Mouse (Mus musculus): ENCODE measurements around the gene Kcnk15.

DNA sequence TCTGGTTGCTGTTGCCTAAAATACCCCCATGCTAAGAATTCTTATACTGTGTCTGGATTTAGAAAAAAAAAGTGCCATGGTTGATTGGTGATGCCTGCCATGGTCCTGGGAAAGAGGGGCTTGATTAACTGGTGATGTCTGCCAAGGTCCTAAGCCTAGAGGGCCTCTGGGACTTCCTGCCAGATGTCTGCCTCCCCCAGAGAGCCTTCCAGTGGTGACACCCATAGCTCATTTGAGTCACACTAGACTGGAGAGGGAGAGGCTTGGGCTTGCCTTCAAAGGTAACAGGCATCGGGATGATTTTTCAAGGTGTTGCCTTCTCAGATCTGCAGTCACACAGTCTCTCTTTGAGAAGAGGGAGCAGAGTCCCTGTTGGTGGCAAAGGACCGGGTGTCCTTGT, 41.7 kb downstream of the Kcnk15 start:
- no peak for TF ChIP-seq MAX (IDR thresholded peaks at IDR 0.05)
- no peak for TF ChIP-seq CTCF (IDR thresholded peaks at IDR 0.05; ENCODE audit: control insufficient read depth, insufficient read depth, insufficient read length)
- TF ChIP-seq MYOD1 (IDR thresholded peaks at IDR 0.05; ENCODE audit: control insufficient read depth, insufficient read length, low read depth): no peak
- no peak for TF ChIP-seq CEBPB (IDR thresholded peaks at IDR 0.05; ENCODE audit: low read depth)
- no peak for TF ChIP-seq MYOG (IDR thresholded peaks at IDR 0.05; ENCODE audit: control insufficient read depth, extremely low read depth, insufficient read length)
- TF ChIP-seq USF1 (IDR thresholded peaks at IDR 0.05; ENCODE audit: low read depth): no peak
